Mouse (Mus musculus) kidney, adult 2 months (tissue): ENCODE measurements around the gene Phyhd1.

Experiments used
- CTCF ChIP-seq: fragments of 200-500 bp; conservative IDR thresholded peaks from 2 replicates; pipeline ENCODE4 v1.5.1; 2011; ENCODE audit warnings: low read depth, mild to moderate bottlenecking, control low read depth, low read length, moderate library complexity, mixed read lengths; ENCODE audit not compliant: insufficient read depth, insufficient read length
- POLR2A ChIP-seq: fragments of 200-500 bp; IDR thresholded peaks from one replicate; pipeline ENCODE4 v1.6.1; 2011; ENCODE audit warnings: low read depth, low read length, control low read depth

GRCm38 (mm10) chr2:30281651-30282050, 15.6 kb downstream of the Phyhd1 start:
- TF ChIP-seq CTCF (no peak), POLR2A (no peak)
